Mouse (Mus musculus) kidney, postnatal 0 days (tissue): Measurements from ENCODE around the gene Cuedc2. TPM values are rescaled to one million over a fixed set of nuclear protein-coding genes. Genes with fewer than 3 reads are reported as not detected.

ENCODE experiments used
- ATAC-seq: fragments of 200-750 bp; cut with Nextera tagmentation; replicated peaks from 2 replicates; pipeline ENCODE4 v1.8.0; 2017; ENCODE audit warnings: low read depth, moderate number of reproducible peaks, moderate TSS enrichment, moderate library complexity; ENCODE audit not compliant: low FRiP score
- DNase-seq: peaks from one replicate; pipeline ENCODE4 v3.0.0-alpha.2; 2016; ENCODE audit warnings: low spot score
- H3K27ac ChIP-seq: fragments of 300-500 bp; sonication (generic); 2 replicates; pipeline ENCODE4 v1.5.1; 2014; ENCODE audit warnings: mild to moderate bottlenecking
- H3K27me3 ChIP-seq: fragments of 300-500 bp; sonication (generic); 2 replicates; pipeline ENCODE4 v1.6.1; 2014; ENCODE audit warnings: low read length, mixed read lengths; ENCODE audit not compliant: insufficient read depth
- H3K36me3 ChIP-seq: fragments of 300-500 bp; sonication (generic); 2 replicates; pipeline ENCODE4 v1.6.1; 2014; ENCODE audit warnings: low read length, mixed read lengths; ENCODE audit not compliant: insufficient read depth
- H3K4me1 ChIP-seq: fragments of 300-500 bp; sonication (generic); replicated peaks from 2 replicates; pipeline ENCODE4 v1.6.1; 2014; ENCODE audit warnings: antibody characterized with exemption, low read length, mixed read lengths; ENCODE audit not compliant: insufficient read depth
- H3K4me2 ChIP-seq: fragments of 300-500 bp; sonication (generic); 2 replicates; pipeline ENCODE4 v1.6.1; 2014; ENCODE audit warnings: mild to moderate bottlenecking, low read length, moderate library complexity, mixed read lengths
- H3K4me3 ChIP-seq: fragments of 300-500 bp; sonication (generic); replicated peaks from 2 replicates; pipeline ENCODE4 v1.5.1; 2014; ENCODE audit warnings: low read depth, low read length
- H3K9ac ChIP-seq: fragments of 300-500 bp; sonication (generic); 2 replicates; pipeline ENCODE4 v1.6.1; 2014; ENCODE audit warnings: low read depth, low read length
- H3K9me3 ChIP-seq: fragments of 300-500 bp; sonication (generic); replicated peaks from 2 replicates; pipeline ENCODE4 v1.6.1; 2016; ENCODE audit warnings: low read length, inconsistent platforms, mixed read lengths
- CTCF ChIP-seq: IDR thresholded peaks from 2 replicates; pipeline ENCODE4 v1.5.1; 2016; ENCODE audit warnings: antibody characterized with exemption, low read depth, mild to moderate bottlenecking, moderate library complexity
- WGBS: fragments of 180-500 bp; shearing (Covaris S2); extraction: QIAGEN DNeasy Blood & Tissue Kit; methylation state at CpG from one replicate; pipeline ENCODE4 v1.1.7; 2014; 5-methylcytosine and 5-hydroxymethylcytosine counted together
- polyA plus RNA-seq: library from polyadenylated mRNA; unstranded; fragments of >200 nt; fragmentation: Nextera tagmentation; extraction: Ambion mirVana; gene quantifications from 2 replicates; pipeline ENCODE4 v1.2.1, GENCODE M21; 2015

Gene Cuedc2
- polyA plus RNA-seq, 1 experiment from 2014 or later, result 167 TPM

GRCm38 (mm10) chr19:46323716-46324115 lies 14.8 kb downstream of the Cuedc2 start:
- no peak overlapping the region for H3K4me3 ChIP-seq
- DNase-seq, result no peak
- H3K27me3 ChIP-seq, result peaks cover 37% of the 10 kb centered on the region
- 53% methylated on average over 5 of the region's 5 CpGs for WGBS
- H3K4me1 ChIP-seq, result peaks cover 9% of the 10 kb centered on the region; the same call in 1 of the 2 replicates
- no peak overlapping the region for H3K9ac ChIP-seq
- H3K36me3 ChIP-seq, result no peaks in the 10 kb centered on the region
- TF ChIP-seq CTCF, result no peak
- no peaks in the 10 kb centered on the region for H3K9me3 ChIP-seq
- H3K4me2 ChIP-seq, result no peak overlapping the region
- no peak overlapping the region for H3K27ac ChIP-seq
- ATAC-seq, result no peak

- peaks cover 10% of the 10 kb centered on the region; the same call in 1 of the 2 replicates for H3K4me1 ChIP-seq
- H3K9me3 ChIP-seq, result no peaks in the 10 kb centered on the region
- peaks cover 43% of the 10 kb centered on the region for H3K27me3 ChIP-seq
- no peak overlapping the region for H3K4me3 ChIP-seq
- H3K9ac ChIP-seq, result no peak overlapping the region
- DNase-seq (no peak), ATAC-seq (no peak)
- no peak for TF ChIP-seq CTCF
- no peak overlapping the region for H3K4me2 ChIP-seq
- H3K27ac ChIP-seq, result no peak overlapping the region
- H3K36me3 ChIP-seq, result no peaks in the 10 kb centered on the region
- 68% methylated on average over 13 of the region's 13 CpGs for WGBS
Measured at GRCm38 (mm10) chr19:46322996-46323572, 15.4 kb downstream of the Cuedc2 start.

- H3K4me1 ChIP-seq, result peaks cover 14% of the 10 kb centered on the region
- no peak overlapping the region for H3K9ac ChIP-seq
- no peak for TF ChIP-seq CTCF
- H3K27me3 ChIP-seq, result peaks cover 49% of the 10 kb centered on the region
- H3K4me2 ChIP-seq, result no peak overlapping the region
- WGBS, result 60% methylated on average over 11 of the region's 11 CpGs
- ATAC-seq (no peak), DNase-seq (no peak)
- no peak overlapping the region for H3K27ac ChIP-seq
- H3K9me3 ChIP-seq, result no peaks in the 10 kb centered on the region
- no peaks in the 10 kb centered on the region for H3K36me3 ChIP-seq
- no peak overlapping the region for H3K4me3 ChIP-seq
Measured at GRCm38 (mm10) chr19:46322144-46322995, 16.1 kb downstream of the Cuedc2 start.

GRCm38 (mm10) chr19:46321101-46321943 lies 17.2 kb downstream of the Cuedc2 start:
- 31% methylated on average over 6 of the region's 6 CpGs for WGBS
- DNase-seq, result no peak
- H3K9me3 ChIP-seq, result no peaks in the 10 kb centered on the region
- H3K4me1 ChIP-seq, result peaks cover 10% of the 10 kb centered on the region
- H3K27ac ChIP-seq, result no peak overlapping the region
- H3K27me3 ChIP-seq, result peaks cover 54% of the 10 kb centered on the region
- H3K4me3 ChIP-seq, result no peak overlapping the region
- no peak for TF ChIP-seq CTCF
- H3K36me3 ChIP-seq, result no peaks in the 10 kb centered on the region
- no peak overlapping the region for H3K4me2 ChIP-seq
- no peak for ATAC-seq
- H3K9ac ChIP-seq, result no peak overlapping the region

- no peak for TF ChIP-seq CTCF
- H3K9me3 ChIP-seq, result no peaks in the 10 kb centered on the region
- H3K9ac ChIP-seq, result no peak overlapping the region
- no peak overlapping the region for H3K4me3 ChIP-seq
- no peaks in the 10 kb centered on the region for H3K36me3 ChIP-seq
- 78% methylated on average over 8 of the region's 8 CpGs for WGBS
- H3K4me1 ChIP-seq, result peaks cover 10% of the 10 kb centered on the region
- H3K4me2 ChIP-seq, result no peak overlapping the region
- no peak for DNase-seq
- no peak for ATAC-seq
- no peak overlapping the region for H3K27ac ChIP-seq
- peaks cover 55% of the 10 kb centered on the region for H3K27me3 ChIP-seq
Measured at GRCm38 (mm10) chr19:46320076-46320785, 18.3 kb downstream of the Cuedc2 start.
